Mouse (Mus musculus) G1E (cell line): ENCODE data around the gene Ldhal6b. TPM values are rescaled to one million over a fixed set of nuclear protein-coding genes. Genes with fewer than 3 reads are reported as not detected.

Source experiments
- ATAC-seq: 2 replicates; pipeline ENCODE4 v1.8.0; 2016; ENCODE audit warnings: mild to moderate bottlenecking; ENCODE audit not compliant: insufficient number of reproducible peaks, poor library complexity, low FRiP score, severe bottlenecking; ENCODE audit errors: extremely low read depth
- DNase-seq: peaks from one replicate; pipeline ENCODE4 v3.0.0; 2012; ENCODE audit warnings: low spot score
- H3K27me3 ChIP-seq: 2 replicates; pipeline ENCODE4 v1.6.1; 2012; ENCODE audit warnings: mild to moderate bottlenecking, low read length, inconsistent platforms; ENCODE audit not compliant: insufficient read depth
- H3K36me3 ChIP-seq: replicated peaks from 2 replicates; pipeline ENCODE3; 2012; ENCODE audit warnings: mild to moderate bottlenecking, inconsistent platforms
- H3K4me1 ChIP-seq: 2 replicates; pipeline ENCODE4 v1.6.1; 2012; ENCODE audit warnings: low read depth, low read length, inconsistent platforms, mixed read lengths; ENCODE audit not compliant: insufficient read depth
- H3K4me3 ChIP-seq: 2 replicates; pipeline ENCODE4 v1.5.1; 2012; ENCODE audit warnings: low read depth, mild to moderate bottlenecking, inconsistent platforms, low read length, moderate library complexity, mixed read lengths
- H3K9me3 ChIP-seq: replicated peaks from 2 replicates; pipeline ENCODE4 v1.6.1; 2012; ENCODE audit warnings: inconsistent platforms
- CTCF ChIP-seq: IDR thresholded peaks from 2 replicates; pipeline ENCODE4 v1.5.1; 2012; ENCODE audit warnings: low read depth, low read length, inconsistent platforms, mixed read lengths
- GATA1 ChIP-seq: IDR thresholded peaks from 2 replicates; pipeline ENCODE4 v1.6.1; 2012; ENCODE audit warnings: borderline replicate concordance, low read length, inconsistent platforms, mixed read lengths
- GATA2 ChIP-seq: IDR thresholded peaks from 2 replicates; pipeline ENCODE4 v1.6.1; 2012; ENCODE audit warnings: low read depth, low read length, inconsistent platforms, borderline replicate concordance
- POLR2AphosphoS5 ChIP-seq: IDR thresholded peaks from 2 replicates; pipeline ENCODE4 v1.6.1; 2012; ENCODE audit warnings: low read depth, low read length, inconsistent platforms; ENCODE audit not compliant: insufficient replicate concordance
- TAL1 ChIP-seq: conservative IDR thresholded peaks from 2 replicates; pipeline ENCODE4 v1.6.1; 2012; ENCODE audit warnings: low read depth, low read length, inconsistent platforms, mixed read lengths
- polyA plus RNA-seq: library from polyadenylated mRNA; stranded (reverse); fragments of >175 nt; gene quantifications from 2 replicates; pipeline ENCODE4 v1.2.3, GENCODE M21; 2012
- total RNA-seq, 2 experiments: library from RNA; stranded (forward) in 1 of 2; stranded (reverse) in 1 of 2; fragments of 200-1000 nt in 1 of 2; fragments of >200 nt in 1 of 2; fragmentation: Nextera tagmentation in 1 of 2; gene quantifications; 2 replicates each; pipeline ENCODE4 v1.2.3; 2014 to 2017

Ldhal6b gene
- total and polyA plus RNA-seq, 3 experiments, result 0.05 to 1.4 (median 1.3) TPM

DNA sequence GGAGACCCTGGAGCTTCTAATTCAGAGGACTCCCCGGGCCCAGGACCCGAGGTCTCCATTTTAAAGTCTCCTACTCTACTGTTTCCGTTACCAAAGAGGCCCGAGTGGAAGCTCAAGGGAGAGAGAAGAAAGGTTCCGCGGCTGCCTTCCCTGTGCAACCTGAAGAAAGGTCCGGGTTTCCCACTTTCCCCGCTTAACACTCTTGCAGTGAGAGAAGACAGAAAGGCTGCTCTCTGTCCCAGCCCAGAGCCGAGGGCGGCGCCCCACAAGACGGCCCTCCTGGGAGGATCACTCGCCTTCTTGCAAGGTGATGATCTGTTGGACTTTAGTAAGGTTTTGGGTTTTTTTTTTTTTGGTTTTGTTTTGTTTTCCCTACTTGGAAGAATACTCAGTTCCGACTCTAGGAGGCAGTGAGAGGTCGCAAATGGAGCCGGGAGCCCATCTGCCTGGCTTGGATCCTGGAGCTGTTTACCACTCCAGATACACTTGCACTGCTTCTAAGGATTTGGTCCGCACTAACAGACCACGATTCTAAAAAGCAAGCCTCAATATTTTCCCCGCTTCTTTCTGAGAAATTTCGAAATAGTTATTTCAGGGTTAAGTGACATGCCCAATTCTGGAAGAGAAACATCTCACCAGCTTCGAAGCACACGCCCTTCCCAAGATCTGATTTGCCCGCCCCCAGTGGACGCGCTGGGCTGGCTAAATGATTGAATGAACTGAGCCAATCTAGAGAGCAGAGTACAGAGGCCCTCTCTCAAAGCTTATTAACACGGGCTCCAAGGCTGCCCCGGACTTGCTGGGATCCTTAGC, 21.8 kb upstream of the Ldhal6b start, which contains the start of gene Tmem242:
TSS of gene Tmem242 (minus strand) at position 101 of the 813 bp plus-strand sequence.
- H3K4me1 ChIP-seq, result peaks cover 23% of the 10 kb centered on the region
- H3K4me3 ChIP-seq, result peak within 1 kb of the TSS; percentile 72
- ATAC-seq, result peak; percentile 91
- H3K9me3 ChIP-seq, result 0 out of 2 replicates have a peak, but pooled peaks cover 2% of the 10 kb centered on the region
- peaks cover 26% of the 10 kb centered on the region for H3K36me3 ChIP-seq
- peaks cover 3% of the 10 kb centered on the region; the same call in 1 of the 2 replicates for H3K27me3 ChIP-seq
- TF ChIP-seq TAL1 (no peak), GATA1 (no peak), POLR2AphosphoS5 (no peak), CTCF (no peak), GATA2 (no peak)
- DNase-seq, result peak; percentile 58

DNA sequence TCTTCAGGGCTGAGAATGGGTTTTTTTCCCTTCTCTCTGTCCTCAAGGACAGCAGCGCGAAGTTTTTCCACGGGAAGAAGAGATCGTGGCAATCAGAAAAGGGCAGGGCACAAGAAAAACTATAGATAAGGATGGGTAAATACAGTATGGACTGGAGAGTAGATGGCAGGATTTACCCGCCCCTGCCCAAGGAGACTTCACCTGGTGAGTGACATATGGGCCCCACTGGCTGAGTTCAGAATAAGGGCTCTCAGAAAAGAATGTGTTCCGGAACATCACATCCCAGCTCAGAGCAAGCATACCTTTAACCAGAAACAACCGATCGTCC, 21.2 kb upstream of the Ldhal6b start:
- DNase-seq (no peak), ATAC-seq (0 out of 2 replicates have a peak, but pooled peaks have one; percentile 16)
- H3K4me1 ChIP-seq, result peaks cover 23% of the 10 kb centered on the region
- peaks cover 31% of the 10 kb centered on the region for H3K36me3 ChIP-seq
- H3K27me3 ChIP-seq, result peaks cover 3% of the 10 kb centered on the region; the same call in 1 of the 2 replicates
- no peak for TF ChIP-seq CTCF
- TF ChIP-seq GATA1, result no peak
- TF ChIP-seq TAL1, result no peak
- no peak for TF ChIP-seq POLR2AphosphoS5
- no peak for TF ChIP-seq GATA2
- H3K4me3 ChIP-seq, result peak overlapping the region; percentile 72
- 0 out of 2 replicates have a peak, but pooled peaks cover 2% of the 10 kb centered on the region for H3K9me3 ChIP-seq

DNA sequence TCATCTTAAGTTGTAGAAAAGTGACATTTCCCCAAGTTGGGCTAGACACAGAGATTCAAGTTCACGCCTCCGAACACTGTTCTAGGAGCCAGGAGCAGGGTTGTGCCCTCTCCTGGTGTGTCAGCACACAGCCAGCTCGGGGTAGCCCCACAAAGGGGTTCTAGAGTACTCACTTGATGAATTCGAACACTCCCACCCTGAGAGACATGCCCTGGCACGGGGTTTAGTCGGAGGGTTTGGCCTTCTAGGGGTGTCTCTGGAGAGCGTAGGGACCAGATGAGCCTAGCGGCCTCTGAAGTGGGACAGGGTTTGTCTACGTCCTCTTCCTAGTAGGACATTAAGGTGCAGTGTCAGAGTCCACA, 11.2 kb upstream of the Ldhal6b start:
- H3K36me3 ChIP-seq, result peaks cover 78% of the 10 kb centered on the region
- H3K4me1 ChIP-seq, result no peaks in the 10 kb centered on the region; the same call in 1 of the 2 replicates
- H3K4me3 ChIP-seq, result no peak overlapping the region
- H3K27me3 ChIP-seq, result no peaks in the 10 kb centered on the region
- no peaks in the 10 kb centered on the region for H3K9me3 ChIP-seq
- no peak for ATAC-seq
- DNase-seq, result no peak
- TF ChIP-seq TAL1 (no peak), GATA2 (no peak), CTCF (no peak), GATA1 (no peak), POLR2AphosphoS5 (no peak)

DNA sequence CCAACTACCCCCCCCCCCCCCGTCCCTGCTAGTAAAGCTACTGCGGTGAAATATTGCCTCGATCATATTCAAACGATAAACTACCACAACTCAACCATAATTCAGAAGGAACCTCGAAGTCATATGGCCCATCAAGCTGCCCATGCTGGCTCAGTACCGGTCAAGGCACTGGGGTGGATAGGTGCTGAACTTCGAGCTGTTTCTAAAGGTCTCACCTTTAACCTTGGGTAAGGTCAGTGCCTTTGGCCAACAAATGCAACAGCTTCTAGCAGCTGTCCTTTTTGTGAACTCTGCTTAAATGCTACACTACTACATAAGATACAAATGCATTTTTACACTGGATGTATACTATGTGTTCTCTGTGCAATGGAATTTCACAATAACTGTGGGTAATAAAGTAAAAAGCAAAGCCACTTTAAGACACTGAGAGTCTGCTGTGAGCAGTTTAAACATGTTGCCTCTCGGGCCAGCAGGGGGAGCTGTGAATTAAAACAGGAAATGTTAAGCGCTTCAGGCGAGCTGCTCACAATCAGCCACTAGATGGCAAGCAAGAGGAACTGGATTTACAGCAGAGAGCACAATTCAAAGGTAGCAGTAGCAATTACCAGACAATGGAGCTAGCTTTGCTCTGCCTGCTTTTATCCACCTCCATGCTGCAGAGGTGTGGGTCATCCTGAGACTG, 10.7 kb upstream of the Ldhal6b start:
- DNase-seq, result peak; percentile 67
- Histone ChIP-seq H3K36me3 (peaks cover 83% of the 10 kb centered on the region), H3K9me3 (no peaks in the 10 kb centered on the region), H3K4me3 (no peak overlapping the region), H3K4me1 (no peaks in the 10 kb centered on the region; the same call in 1 of the 2 replicates), H3K27me3 (no peaks in the 10 kb centered on the region)
- TF ChIP-seq POLR2AphosphoS5, result no peak
- TF ChIP-seq CTCF, result peak; percentile 93
- ATAC-seq, result peak; percentile 73

DNA sequence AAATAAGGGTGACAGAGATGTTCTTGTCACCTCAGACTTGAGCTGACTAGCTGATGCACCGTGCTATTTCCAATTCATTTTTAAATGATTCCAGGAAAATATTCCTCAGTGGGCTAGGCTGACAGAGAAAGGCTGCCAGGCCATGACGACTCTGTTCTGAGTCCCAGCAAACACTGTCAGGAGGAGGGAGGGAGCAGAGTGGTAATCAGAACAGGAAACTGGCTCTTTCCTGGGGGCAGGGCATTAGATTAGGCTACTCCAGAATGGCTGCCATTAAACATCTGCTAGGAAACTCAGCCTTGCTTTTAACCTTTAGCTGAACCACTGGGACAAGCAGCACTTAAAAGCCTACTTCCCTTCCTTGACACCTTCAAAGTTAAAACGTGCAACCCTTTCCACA, 6.6 kb upstream of the Ldhal6b start:
- no peak for ATAC-seq
- H3K36me3 ChIP-seq, result peaks cover 78% of the 10 kb centered on the region

DNA sequence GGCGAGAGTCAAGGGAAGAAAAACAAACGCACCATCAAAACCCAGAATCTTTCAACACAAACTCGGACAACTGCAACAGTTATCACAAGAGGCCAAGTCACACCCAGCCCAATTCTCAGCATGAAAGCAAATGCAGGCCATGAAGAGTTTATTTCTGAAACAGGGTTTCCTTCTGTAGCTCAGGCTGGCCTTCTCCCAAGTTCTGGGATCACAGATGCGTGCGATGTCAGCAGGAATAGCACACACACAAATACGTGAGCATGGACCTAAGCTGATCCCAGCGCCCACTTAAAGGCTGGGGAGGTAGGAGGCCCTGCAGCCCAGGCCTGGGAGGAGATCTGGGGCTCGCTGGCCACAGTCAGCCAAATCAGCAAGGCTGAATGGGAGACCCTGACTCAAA, 5.6 kb upstream of the Ldhal6b start:
- Histone ChIP-seq H3K4me1 (no peaks in the 10 kb centered on the region), H3K4me3 (no peak overlapping the region), H3K27me3 (no peaks in the 10 kb centered on the region), H3K36me3 (peaks cover 76% of the 10 kb centered on the region), H3K9me3 (no peaks in the 10 kb centered on the region)
- TF ChIP-seq GATA2 (no peak), POLR2AphosphoS5 (no peak), TAL1 (no peak), CTCF (no peak), GATA1 (no peak)
- no peak for DNase-seq
- no peak for ATAC-seq

More for the DNA sequence above, 6.6 kb upstream of the Ldhal6b start:
- no peak overlapping the region for H3K4me3 ChIP-seq
- DNase-seq, result no peak
- TF ChIP-seq CTCF (no peak), GATA2 (no peak), POLR2AphosphoS5 (no peak), TAL1 (no peak), GATA1 (no peak)
- H3K27me3 ChIP-seq, result no peaks in the 10 kb centered on the region
- H3K4me1 ChIP-seq, result no peaks in the 10 kb centered on the region; the same call in 1 of the 2 replicates
- no peaks in the 10 kb centered on the region for H3K9me3 ChIP-seq
